Mouse (Mus musculus) hematopoietic stem cell, adult 5-6 weeks (primary cell): ENCODE data around the gene Ablim1. TPM values are rescaled to one million over a fixed set of nuclear protein-coding genes. Genes with fewer than 3 reads are reported as not detected.

ENCODE experiments used
- ATAC-seq, 2 experiments: fragments of 125-278 bp in 1 of 2; replicated peaks in 1 of 2; 2 replicates each; pipeline ENCODE4 v1.8.0; 2016 to 2017; ENCODE audit warnings: inconsistent platforms in 2 of 2, mild to moderate bottlenecking in 2 of 2, moderate number of reproducible peaks in 2 of 2, low read depth in 1 of 2, moderate TSS enrichment in 1 of 2; ENCODE audit not compliant: low FRiP score in 2 of 2, poor library complexity in 2 of 2, severe bottlenecking in 2 of 2, insufficient read depth in 1 of 2, low TSS enrichment in 1 of 2
- total RNA-seq: library from RNA; stranded (forward); fragments of 172-1452, 232-1000 nt; gene quantifications from 2 replicates; pipeline ENCODE4 v1.2.3, GENCODE M21; 2017

Gene Ablim1
- total RNA-seq, 1 experiment from 2014 or later, result 46.1 TPM

DNA sequence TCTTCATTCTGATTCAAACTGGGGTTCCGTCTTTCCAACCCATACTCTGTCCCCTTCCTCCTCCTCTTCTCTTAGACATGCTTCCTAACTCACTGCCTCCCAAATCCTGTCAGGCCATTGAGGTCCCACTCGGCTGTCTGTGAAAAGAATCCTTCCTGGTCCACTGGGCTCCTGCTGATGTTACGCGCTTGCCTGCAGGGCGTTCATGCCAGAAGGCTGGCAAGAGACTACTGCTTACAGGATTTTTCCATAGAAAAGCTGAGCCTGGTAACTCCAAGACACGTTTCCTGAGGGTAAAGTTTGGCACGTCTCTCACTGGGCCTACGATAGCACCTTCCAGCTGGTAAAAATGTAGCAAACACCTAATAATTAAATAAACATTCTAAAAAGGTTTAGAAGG lies 36.5 kb downstream of the Ablim1 start:
- no peak for ATAC-seq

DNA sequence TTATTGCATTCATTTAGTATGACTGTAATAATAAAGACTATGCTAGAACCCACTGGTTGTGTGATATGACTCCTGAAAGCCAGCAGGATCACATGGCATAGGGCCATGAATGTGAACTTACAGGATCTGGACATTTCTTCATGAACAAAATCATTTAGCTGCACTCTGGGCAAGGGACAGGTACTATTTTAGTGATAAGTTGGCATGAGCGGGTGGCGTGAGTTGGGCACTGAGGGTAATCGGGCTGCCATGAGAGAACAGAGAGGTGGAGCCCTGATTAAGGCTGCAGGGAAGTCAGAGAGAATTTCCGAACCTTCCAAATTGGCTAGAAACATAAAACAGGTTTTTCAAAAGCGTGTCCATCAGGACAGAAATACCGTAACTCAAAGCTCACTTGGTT lies 37.7 kb downstream of the Ablim1 start:
- ATAC-seq, result no peak

DNA sequence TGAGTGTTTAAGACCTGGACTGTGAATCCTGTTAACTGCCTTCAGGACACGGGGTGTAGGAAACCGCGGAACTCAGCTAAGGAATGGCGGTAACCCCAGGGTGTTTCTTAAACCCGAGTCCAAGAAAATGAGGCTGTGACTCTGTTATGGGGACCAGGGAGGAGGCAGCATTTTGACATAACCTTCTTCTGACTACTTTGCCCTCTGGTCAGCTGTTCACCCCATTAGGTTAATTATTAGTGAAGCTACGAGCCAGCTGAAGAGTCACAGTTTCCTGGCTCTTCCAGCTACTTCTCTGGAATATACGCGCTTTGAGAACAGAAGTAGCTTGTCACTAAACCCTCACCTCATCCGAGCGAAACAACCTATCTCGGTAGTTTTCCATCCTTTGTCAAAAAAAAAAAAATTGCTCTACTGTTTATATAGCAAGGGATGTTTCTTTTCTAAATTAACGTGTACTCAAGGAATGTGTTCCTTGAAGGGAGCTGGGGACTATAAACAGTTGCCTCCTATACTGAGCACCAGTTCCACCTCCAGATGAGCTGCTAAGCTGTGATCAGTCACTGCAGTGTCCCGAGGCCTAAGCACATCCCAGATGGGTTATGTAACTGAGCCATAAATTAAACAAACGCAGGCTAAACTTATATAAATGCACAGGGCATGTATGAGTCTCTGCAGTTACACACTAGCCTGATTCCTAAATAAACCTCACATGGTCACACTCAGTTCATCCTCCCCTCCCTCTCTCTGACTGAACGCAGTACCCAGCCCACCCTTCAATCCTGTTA lies 39.4 kb downstream of the Ablim1 start:
- ATAC-seq, result no peak

DNA sequence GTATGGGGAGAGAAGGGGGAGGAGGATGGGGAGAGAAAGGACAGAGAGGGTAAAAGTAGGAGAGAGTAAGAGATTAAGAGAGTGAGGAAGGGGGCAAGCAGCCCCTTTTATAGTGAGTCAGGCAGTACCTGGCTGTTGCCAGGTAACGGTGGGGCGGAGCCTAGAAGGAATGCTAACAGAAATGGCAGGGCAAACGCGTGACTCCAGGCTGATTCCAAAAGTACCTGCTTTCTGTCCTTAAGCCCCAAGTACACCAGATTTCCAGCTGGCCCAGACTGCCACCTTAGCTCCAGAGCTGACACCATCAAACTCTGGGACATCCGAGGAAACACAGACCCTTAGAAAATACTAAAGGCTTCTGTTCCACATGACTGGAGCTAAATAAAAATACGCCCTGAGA lies 40.0 kb downstream of the Ablim1 start:
- ATAC-seq, result no peak

DNA sequence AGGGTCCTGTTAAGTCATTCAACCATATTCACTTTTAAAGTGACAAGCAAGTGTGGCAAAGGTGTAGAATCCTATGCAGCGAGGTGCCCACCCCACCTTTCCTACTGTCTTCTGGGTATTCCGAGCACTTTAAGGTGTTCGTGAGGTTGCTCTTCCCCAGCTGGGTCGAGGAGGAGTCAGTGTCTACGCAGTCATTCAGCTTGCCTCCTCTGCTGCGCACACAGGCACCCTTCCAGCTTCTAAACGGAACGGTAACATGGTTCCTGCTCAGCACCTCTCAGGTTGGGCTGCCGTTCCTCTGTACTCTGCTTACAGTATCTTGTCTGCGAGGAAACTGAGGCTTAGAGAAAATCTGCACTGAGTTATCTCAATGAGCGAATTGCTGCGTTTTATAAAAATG lies 40.4 kb downstream of the Ablim1 start:
- ATAC-seq, result no peak

DNA sequence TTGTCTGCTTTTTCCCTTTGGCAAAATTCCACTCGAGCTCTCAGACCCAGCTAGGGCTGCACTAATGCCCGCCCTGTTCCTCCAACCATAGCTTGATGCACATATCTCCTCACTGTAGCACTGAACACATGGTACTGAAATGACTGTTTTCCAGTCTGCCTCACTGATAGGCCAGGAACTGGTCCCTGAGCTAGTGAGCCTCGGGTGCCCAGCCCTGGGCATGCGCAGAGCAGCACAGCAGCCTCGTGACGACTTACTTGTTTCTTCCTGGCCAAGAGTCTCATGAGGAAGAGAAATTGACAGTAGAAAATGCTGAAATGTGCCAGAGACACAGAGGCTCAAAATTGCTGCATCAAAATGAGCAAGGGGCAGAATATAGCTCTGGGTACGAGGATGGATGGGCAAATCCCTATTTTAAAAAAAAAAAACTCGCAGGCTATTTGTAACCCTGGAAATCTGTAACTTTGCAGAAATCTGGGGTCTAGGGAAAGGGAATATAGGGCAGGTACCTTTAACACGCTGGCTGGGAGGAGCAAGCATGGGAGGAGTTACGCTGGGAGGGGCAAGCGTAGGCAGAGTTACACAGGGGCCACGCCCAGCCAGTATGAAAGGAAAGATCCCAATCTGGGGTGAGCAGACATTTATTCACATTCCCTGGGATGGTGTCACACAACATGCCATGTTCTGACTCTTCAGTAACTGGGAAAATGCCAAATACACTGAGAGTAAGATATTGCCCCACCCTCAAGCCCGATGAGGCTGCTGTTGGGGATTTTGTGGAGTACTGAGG lies 41.7 kb downstream of the Ablim1 start:
- ATAC-seq, result peak; percentile 71 to 74

DNA sequence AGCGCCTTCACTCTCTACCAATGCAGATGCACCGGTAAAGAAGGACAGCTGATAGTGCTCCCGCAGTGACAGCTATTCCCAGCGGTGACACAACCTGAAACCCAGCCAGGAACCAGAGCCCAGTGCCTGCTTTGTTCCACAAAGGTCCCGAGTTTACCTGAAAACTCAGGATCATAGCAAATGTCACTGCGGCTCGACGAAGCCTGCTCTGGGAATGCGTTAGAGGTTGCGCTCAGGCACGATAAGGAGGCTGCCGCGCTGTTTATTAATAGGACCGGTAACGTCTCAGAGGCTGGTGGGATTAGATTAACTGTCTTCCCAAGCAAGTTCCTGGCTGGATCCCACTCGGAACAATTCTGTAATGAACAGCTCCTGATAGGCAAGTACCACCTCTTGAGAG lies 43.0 kb downstream of the Ablim1 start:
- ATAC-seq, result no peak

DNA sequence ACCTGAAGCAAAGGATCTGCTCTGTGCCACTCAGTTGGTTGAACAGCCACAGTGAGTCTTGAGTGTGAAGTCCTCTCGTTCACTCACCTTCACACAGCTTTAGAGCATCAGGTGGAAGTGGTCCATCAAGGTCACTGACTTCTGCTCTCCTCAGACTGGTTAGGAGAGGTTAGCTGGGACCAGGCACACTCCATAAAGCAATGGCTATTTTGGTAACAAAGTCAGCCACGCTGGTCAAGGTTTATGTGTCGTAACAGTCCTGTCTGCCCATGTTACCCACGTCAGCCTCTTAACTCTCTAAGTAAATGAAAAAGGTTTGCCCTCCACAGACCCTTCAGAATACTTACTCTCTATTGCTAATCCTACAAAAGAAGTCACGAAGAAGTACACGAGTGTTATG lies 44.0 kb downstream of the Ablim1 start:
- no peak for ATAC-seq

DNA sequence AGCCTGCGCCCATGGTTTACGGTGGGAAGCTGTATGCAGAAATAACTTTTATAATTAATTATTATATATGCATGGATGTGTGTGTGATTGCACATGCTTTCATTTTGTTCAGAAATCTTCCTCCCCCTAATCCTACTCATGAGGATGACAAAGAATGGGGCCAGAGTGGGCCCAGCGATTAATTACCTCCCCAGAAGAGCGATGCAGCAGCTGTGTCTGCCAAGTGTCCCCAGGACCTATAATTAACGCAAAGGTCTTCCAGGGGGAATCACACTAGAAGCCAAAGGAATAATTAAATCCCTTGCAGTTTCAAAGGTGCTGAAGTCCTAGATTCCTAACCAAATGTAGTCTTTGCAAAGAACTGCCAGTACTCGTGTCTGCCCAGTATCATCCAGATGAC lies 44.9 kb downstream of the Ablim1 start:
- ATAC-seq, result no peak

DNA sequence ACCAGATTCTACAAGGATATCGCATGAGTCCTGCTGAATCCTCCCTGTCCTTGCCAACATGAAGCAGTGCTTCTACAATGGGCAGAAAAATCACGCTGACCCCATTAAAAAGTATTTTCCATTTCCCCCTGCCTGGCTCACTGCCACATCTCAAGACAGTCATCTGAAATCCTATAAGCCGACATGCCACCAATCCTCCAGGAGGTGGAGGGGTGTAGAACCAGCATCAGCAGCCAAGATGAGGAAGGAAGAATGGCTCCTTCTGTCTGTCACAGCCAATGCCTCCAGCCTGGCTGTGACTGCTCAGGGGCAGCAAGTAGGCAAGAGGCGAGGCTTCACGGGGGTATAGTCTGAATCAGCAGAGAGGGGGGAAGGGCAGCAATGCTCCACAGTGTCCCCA lies 47.2 kb downstream of the Ablim1 start:
- no peak for ATAC-seq

DNA sequence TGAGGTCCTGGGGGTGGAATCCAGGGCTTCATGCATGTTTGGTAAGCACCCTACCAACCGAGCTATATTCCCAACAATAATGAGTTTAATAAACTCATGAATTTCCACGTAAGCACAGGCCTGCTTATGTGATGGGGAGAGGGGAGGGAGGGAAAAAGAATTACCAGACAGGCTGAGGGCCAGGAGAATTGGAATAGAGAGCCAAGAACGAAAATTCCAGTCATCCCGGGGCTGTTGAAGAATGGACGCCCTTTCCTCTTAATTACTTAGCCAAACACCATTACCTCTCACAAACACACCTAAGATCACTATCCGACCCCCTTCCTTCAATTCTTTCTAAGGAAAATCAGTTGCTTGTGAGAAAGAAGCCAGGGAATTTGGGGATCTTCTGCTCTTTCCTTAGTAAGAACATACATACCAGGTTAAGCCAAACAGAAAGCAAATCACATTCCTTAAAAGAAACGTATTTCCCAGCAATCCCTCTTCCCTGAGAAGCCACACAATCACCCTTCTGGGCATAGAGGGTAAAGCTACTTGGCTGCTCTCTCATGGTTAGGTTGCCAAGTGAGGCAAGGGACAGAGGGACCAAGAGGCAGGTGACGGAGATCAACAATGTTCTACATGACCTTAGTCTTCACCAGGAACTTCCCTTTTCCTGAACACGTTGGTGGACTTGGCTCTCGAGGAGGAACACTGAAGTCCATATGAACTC lies 48.2 kb downstream of the Ablim1 start:
- ATAC-seq, result no peak

DNA sequence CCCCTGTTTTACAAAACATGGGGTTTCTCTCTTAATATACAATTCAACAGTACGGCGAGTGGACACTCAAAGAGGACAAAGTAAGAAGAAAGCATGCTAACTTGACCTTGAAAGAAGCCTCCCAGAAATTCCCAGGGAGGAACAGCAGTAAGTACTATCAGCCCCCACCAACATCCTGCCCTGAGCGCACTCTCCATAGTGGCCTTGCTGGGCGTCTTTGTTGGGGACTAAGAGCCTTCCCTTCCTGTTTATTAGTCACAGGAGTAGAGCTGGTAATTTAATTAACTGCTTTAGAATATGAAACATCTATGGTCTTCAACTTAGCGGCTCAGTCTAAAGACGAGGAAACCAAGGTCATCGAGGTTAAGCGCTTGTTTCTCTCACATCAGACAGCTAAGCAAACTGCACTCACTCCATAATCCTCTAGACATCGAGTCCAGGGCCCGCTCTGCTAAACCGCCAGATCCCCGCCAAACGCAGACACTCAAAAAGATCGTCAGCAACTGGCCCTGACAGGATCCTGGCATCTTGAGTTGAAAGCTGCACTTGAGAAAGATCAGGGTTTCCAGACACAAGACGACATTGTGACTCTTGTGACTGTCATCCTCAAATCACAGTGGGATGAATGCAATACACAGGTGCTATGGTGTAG lies 50.3 kb downstream of the Ablim1 start:
- ATAC-seq, result no peak

DNA sequence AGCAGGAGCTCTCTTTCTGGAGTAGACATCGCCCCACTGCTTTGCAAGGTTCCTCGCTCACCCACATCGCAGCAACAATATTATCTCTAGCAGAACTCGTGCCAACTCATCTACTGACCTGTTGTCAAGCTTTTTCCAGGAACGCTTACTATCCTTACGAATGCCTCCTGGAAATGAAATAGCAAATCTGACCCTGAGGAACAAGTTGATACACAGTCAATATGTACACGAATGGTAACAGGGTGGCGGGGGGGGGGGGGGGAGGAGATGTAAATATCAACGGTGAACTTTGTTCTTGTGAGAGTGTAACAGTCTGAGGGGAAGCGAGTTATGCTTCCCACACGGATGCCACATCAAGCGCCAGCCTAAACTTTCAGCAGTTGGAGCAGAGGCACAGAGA lies 56.9 kb downstream of the Ablim1 start:
- ATAC-seq, result no peak

DNA sequence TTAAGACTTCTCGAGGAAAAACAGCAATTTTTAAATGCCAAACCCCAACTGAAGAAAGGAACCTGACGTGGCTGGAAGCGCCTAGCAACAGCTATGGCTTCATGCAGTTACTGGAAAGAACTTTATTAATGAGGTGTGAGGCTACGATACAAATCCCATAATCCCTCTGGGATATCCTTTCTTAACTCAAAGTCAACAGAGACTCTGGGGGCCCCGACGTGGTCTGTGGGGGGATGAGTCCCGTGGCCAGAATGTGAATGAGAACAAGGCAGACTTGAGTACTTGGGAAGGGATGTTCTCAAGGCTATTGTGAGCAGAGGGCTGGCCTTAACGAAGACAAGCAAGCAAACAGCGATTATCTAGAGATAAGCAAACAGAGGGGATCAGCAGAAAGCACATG lies 58.1 kb downstream of the Ablim1 start:
- ATAC-seq, result no peak

DNA sequence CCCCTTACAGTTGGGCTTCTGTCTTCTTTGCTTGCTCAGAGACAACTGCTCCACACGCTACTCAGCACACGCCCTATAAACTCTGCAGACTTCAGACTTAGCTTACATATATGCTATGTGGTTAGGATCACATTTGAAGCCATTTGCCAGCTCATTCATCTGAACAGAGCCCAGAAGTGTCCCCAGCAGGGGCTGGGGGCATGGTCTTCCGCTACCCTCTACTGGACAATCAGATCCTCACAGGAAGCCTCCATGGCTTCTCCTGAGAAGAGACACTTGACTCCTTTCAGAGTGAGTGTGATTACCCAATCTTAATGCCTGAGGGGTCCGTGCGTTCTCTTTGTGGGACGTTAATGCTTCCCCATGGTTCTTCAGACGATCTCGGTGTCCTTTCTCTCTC lies 59.6 kb downstream of the Ablim1 start:
- ATAC-seq, result peak; percentile 21 to 53; a peak in 3 of 4 replicates

DNA sequence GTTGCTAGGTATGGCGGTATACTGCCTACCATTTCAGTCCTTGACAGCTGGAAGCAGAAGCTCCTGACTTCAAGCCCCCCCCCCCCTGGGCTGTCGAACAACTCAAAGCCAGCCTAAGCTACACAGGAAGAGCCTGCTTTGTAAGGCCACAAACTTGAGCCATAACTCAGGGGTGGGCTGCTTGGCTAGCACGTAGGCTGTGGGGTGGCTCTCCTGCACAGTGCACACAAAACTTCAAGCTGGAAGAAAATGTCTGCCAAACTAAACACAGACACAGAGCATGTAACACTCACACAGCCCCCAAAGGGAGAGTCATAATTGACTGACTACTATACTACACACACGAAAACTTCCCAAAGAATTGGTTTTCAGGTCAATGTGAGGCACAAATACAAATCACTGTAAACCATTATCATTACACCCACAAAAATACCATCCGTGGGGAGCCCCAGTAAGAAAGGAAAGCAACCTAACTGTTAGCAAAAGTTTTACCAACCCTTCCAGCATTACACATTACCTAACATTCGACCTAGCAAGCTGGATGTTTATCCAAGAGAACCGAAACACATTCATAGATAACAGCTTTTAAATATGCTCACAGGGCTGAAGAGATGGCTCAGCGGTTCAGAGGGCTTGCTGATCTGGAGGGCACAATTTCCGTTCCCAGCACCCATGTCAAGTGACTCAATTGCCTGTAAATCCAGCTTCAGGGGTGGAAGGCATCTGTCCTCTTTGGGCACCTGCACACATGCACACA lies 61.8 kb downstream of the Ablim1 start:
- no peak for ATAC-seq

DNA sequence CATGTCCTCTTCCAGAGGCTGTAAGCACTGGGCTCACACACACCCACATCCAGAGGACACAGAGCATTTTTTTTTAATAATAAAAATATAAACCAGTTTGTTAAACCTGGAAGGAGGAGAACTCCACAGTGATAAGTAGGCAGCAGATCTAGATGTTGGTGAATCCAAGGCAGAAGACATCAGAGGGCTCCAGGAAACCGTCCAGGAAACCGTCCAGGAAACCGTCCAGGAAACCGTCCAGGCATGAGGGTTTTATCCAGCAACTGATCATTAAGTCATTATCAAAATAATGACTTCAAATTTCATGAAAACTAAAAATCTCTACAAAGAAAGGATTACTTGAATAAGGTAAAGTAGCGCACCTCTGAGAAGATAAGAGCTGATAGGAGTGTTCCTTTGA lies 65.9 kb downstream of the Ablim1 start:
- no peak for ATAC-seq
